Mouse (Mus musculus): ENCODE results near the gene Galnt4.

- no peak for TF ChIP-seq CTCF (IDR thresholded peaks at IDR 0.05; ENCODE audit: insufficient read depth, low read length)
- TF ChIP-seq POLR2A (IDR thresholded peaks at IDR 0.05; ENCODE audit: borderline replicate concordance, extremely low read depth, low read depth, low read length): no peak
These were observed 6.3 kb downstream of the Galnt4 start for GRCm38 (mm10) chr10:99114295-99114694.
